Mouse (Mus musculus) testis, adult 2 months (tissue): ENCODE data around the gene Foxo3. TPM values are rescaled to one million over a fixed set of nuclear protein-coding genes. Genes with fewer than 3 reads are reported as not detected.

Source experiments
- H3K27ac ChIP-seq: fragments of 200-500 bp; 2 replicates; pipeline ENCODE4 v1.5.1; 2012; ENCODE audit warnings: low read depth, low read length; ENCODE audit not compliant: control insufficient read depth, insufficient read depth
- H3K27me3 ChIP-seq: fragments of 200-500 bp; 2 replicates; pipeline ENCODE4 v1.6.1; 2012; ENCODE audit warnings: mild to moderate bottlenecking, low read length, moderate library complexity; ENCODE audit not compliant: control insufficient read depth, insufficient read depth
- H3K36me3 ChIP-seq: fragments of 200-500 bp; 2 replicates; pipeline ENCODE4 v1.6.1; 2012; ENCODE audit warnings: mild to moderate bottlenecking, low read length; ENCODE audit not compliant: control insufficient read depth, insufficient read depth
- H3K4me1 ChIP-seq: fragments of 200-500 bp; 2 replicates; pipeline ENCODE4 v1.6.1; 2012; ENCODE audit warnings: low read length; ENCODE audit not compliant: control insufficient read depth, insufficient read depth
- H3K4me3 ChIP-seq: fragments of 200-500 bp; 2 replicates; pipeline ENCODE4 v1.5.1; 2012; ENCODE audit warnings: low read depth, mild to moderate bottlenecking, low read length, moderate library complexity, mixed read lengths; ENCODE audit not compliant: control insufficient read depth
- CTCF ChIP-seq: fragments of 200-500 bp; IDR thresholded peaks from 2 replicates; pipeline ENCODE4 v1.5.1; 2012; ENCODE audit warnings: low read depth, mild to moderate bottlenecking, inconsistent platforms, low read length, moderate library complexity; ENCODE audit not compliant: control insufficient read depth, insufficient read depth, insufficient replicate concordance
- POLR2A ChIP-seq: fragments of 200-500 bp; IDR thresholded peaks from 2 replicates; pipeline ENCODE4 v1.6.1; 2012; ENCODE audit warnings: low read depth, mild to moderate bottlenecking, inconsistent platforms, low read length, moderate library complexity; ENCODE audit not compliant: control insufficient read depth
- polyA plus RNA-seq: library from polyadenylated mRNA; depleted of rRNA; stranded (reverse); fragments of >200 nt; gene quantifications from 2 replicates; pipeline ENCODE4 v1.2.3, GENCODE M21; 2012

Gene Foxo3
- polyA plus RNA-seq, 1 experiment, result 9.8 TPM

DNA sequence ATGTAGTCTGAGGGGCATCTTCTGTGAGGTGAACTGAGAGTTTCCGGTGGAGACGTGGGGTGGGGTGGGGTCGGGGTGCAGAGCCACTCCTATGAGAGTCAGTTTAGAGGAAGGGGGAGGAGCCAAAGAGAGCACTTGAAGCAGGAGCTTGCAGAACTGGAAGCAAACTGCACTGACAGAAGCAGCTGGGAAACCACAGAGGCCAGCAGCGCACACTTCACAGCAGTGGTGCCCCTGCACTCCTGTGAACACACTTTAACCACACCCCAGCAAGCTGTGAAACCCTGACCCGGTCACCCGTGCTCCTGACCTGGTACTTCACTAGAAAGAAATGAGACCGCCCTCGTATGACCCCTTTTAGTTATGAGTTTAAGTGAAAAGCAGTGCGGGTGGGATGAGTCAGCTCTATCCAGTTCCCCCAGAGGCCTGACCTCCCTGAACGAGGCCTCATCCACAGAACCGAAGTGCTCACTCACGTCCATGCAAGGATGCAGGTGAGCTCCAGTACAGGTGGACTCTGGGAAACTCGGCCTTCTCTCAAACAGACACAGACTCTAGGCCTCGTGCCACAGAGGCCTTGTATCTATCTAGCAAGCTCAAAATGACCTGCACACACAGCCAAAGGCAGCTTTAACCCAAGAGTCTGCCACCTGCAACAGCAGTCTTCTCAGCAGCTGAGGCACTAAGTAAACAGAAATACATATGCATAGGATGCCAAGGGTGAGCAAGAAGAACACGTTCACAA, 7.1 kb downstream of the Foxo3 start:
- H3K4me1 ChIP-seq, result peaks cover 8% of the 10 kb centered on the region
- H3K4me3 ChIP-seq, result no peak overlapping the region

DNA sequence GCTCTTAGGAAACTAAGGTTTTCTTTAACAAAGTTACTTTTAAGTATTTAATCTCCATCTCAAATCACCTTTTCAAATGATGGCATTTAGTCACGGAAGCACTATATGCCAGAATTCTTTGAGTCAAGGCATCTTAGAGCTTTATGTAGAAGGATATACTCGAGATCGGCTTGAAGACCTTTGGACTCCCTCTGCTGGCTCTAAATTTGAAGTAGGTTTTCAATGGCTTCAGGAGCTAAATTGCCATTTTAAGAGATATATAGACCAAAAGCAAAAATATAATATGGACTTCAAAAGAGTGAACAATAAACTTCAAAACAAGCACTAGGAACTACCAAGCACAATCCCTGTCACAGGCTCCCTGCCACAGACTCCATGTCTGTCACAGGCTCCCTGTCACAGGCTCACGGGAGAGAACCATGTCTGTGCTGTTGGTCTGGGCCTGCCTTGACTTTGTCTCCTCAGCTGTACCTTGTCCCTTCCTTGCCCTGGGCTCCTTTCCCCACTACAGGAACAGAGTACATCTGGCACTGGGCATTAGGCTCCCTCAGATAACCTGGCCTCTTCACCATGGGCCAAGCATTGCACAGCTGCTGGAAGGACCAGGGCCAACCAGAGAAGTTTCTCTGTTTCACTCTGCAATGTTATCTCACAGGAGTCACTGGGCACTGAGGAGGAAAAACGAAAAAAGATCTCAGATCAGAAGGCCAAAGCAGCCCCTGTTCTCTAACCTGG, 8.6 kb downstream of the Foxo3 start:
- peak overlapping the region; percentile 16 for H3K27ac ChIP-seq

More for the DNA sequence above, 7.1 kb downstream of the Foxo3 start:
- Histone ChIP-seq H3K27ac (no peak overlapping the region), H3K27me3 (no peaks in the 10 kb centered on the region), H3K36me3 (no peaks in the 10 kb centered on the region)
- TF ChIP-seq POLR2A, result no peak
- TF ChIP-seq CTCF, result no peak

DNA sequence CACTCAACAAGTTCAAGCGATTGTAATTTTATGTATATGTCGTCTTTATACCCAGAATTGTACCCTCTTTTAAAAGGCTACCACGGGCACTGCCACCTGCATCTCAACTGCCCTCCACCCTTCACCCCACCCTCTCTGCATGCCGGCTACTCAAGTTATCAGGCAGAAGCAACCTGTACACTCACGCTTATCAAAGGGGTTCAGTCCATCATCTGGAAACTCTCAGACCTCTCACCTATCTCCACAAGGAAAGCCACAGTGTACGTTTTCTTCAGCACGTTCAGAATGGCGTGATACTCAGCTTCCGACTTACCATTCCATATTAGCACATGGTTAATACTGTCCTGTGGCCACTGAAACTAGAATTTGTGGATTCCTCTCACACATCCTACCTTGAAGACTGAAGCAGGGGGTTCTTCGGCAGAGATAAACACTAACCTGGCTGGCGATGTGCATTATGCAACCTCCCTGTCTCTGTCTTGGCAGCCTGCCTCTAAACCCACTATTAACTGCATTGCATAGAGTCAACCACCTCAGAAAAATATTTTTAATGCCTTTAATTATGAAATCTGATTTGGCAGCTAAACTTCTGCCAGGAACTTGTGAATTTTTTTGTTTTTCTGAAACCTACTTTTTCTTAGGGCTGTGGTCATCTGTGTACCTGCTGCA, 11.4 kb downstream of the Foxo3 start:
- TF ChIP-seq CTCF, result no peak
- TF ChIP-seq POLR2A, result no peak
- H3K36me3 ChIP-seq, result no peaks in the 10 kb centered on the region
- peaks cover 11% of the 10 kb centered on the region for H3K4me1 ChIP-seq
- no peak overlapping the region for H3K4me3 ChIP-seq
- no peak overlapping the region for H3K27ac ChIP-seq
- no peaks in the 10 kb centered on the region for H3K27me3 ChIP-seq

More for the DNA sequence above, 8.6 kb downstream of the Foxo3 start:
- Histone ChIP-seq H3K4me3 (no peak overlapping the region), H3K36me3 (no peaks in the 10 kb centered on the region), H3K27me3 (no peaks in the 10 kb centered on the region), H3K4me1 (peaks cover 8% of the 10 kb centered on the region)
- TF ChIP-seq POLR2A (no peak), CTCF (no peak)

DNA sequence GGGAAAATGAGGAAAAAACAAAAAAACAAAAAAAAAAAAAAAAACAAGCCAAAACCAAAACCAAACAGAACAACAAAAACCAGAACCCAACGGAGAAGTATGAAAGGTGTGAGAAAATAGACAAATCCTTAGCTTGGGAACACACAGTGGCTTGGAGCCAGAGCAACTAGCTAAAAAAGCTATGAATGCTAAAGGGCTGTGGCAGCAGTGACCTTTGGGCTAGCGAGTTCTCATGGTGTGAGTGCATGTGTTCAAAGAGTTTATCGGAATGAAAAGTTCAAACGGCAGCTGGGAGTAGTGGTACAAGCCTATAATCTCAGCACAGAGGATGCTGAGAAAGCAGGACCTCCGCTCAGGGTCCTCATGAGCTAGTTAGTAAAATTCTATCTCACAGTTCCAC, 12.4 kb downstream of the Foxo3 start:
- Histone ChIP-seq H3K36me3 (no peaks in the 10 kb centered on the region), H3K27ac (no peak overlapping the region), H3K27me3 (no peaks in the 10 kb centered on the region), H3K4me1 (peaks cover 6% of the 10 kb centered on the region), H3K4me3 (no peak overlapping the region)
- no peak for TF ChIP-seq POLR2A
- TF ChIP-seq CTCF, result no peak

DNA sequence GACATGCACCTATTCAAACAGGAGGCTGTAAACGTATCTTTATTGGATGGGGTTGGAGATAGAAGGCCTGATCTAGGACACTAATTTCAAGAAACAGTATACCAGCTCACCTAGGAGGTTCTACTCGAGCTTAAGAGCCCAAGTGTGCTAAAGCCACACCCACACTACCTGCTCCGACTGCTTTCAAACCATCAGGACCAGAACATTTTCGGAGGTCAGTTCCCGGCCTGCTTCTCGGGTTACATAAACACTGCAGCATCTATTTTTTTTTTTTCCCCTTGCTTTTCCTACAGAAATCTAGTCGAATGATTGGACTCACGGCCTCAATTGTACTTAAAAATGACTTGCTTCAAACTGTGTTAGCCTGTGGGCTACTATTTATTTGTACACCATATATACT, 12.9 kb downstream of the Foxo3 start:
- Histone ChIP-seq H3K4me1 (peaks cover 3% of the 10 kb centered on the region), H3K27ac (no peak overlapping the region), H3K27me3 (no peaks in the 10 kb centered on the region), H3K4me3 (no peak overlapping the region), H3K36me3 (no peaks in the 10 kb centered on the region)
- TF ChIP-seq POLR2A (no peak), CTCF (no peak)

DNA sequence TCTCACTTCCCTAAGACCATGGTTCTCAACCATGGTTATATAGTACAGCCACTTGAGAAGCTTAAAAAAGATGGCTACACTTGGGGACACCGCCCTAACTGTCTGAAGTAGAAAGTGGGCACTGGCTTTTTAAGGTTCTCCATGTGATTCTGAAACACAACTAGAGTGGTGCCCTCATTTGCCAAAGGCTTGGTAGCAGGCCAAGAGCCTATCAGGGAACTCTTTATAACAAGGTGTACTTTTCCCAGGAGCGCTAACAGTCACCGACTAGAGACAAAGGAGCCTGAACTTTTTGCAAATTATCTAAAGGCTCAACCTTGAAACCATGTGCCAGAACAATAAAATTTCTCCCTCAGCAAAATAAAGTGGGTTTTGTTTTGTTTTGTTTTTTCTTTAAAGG, 14.5 kb downstream of the Foxo3 start:
- Histone ChIP-seq H3K4me3 (no peak overlapping the region), H3K27me3 (no peaks in the 10 kb centered on the region), H3K27ac (no peak overlapping the region), H3K4me1 (peaks cover 3% of the 10 kb centered on the region), H3K36me3 (no peaks in the 10 kb centered on the region)
- TF ChIP-seq CTCF (no peak), POLR2A (no peak)

DNA sequence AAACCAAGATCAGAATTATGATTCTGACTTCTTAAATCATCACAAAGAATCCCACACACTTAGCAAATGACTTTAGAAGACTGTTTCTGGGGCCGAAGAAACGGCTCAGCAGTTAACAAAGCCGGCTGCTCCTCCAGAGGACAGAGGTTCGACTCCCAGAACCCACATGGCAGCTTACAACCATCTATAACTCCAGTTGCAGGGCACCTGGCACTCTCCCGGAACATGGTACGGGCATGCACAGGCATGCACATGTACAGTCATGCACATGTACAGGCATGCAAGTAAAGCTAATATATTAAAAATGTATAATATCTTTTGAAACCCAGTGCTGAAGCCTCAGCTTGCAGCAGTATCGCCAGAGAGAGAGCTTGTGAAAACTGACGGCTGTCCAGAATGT, 15.5 kb downstream of the Foxo3 start:
- TF ChIP-seq POLR2A (no peak), CTCF (no peak)
- H3K27me3 ChIP-seq, result no peaks in the 10 kb centered on the region
- no peaks in the 10 kb centered on the region for H3K36me3 ChIP-seq
- H3K27ac ChIP-seq, result no peak overlapping the region; the same call in 1 of the 2 replicates
- H3K4me3 ChIP-seq, result no peak overlapping the region
- peaks cover 3% of the 10 kb centered on the region for H3K4me1 ChIP-seq
